Mouse (Mus musculus): ENCODE data around the gene Tmem131l. TPM values are rescaled to one million over a fixed set of nuclear protein-coding genes. Genes with fewer than 3 reads are reported as not detected.

Gene Tmem131l
- polyA plus RNA-seq (2014; fragmentation: Illumina TruSeq; extraction: RNeasy Lipid Tissue Mini Kit (QIAGEN cat#74804)): 45.4 TPM

DNA sequence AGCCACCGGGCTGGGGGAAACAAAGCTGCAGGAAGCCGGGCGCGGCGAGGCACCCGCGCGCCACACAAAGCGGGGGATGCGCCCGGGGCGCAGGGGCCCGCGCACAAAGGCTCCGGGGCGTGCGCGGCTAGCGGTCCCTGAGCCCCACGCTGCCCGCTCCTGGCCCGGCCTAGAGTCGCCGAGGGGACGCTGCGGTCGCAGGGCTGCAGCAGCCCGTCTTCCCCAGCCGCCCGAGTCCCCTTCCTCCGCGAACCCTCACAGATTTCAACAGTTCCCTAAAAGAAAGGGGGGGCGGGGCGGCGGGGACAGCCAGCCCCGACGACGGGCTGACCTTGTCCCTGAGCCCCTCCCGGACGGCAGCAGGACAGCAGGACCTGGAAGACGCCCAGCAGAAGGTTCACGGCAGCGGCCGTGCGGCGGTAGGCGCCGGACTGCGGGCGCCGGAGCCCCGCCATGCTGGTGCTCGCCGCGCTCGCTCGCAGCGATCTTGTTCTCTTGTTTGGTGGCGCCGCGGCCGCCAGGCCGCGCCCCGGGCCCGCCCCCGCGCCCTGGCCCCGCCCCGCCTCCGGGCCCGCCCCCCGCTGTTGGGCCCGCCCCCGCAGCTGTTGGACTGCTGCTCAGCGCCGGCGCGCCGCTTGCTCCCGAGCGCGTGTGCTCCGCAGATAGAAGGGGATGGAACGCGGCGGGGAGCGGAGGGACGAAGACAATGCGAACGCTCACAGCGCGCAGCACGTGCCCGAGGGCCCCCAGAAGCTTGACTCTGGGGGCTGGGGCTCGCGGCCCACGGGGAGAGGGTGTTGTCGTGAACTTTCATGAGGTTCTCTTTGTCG is at the start of gene Tmem131l:
TSS of gene Tmem131l (minus strand) at position 530 of the 830 bp plus-strand sequence.

Other genes starting within 250 kb of the Tmem131l start
- gene Tlr2, start 198.4 kb downstream of the Tmem131l start, polyA plus RNA-seq (2014; fragmentation: Illumina TruSeq; extraction: RNeasy Lipid Tissue Mini Kit (QIAGEN cat#74804)): 5.9 TPM
- gene Mnd1, start 115.6 kb upstream of the Tmem131l start, polyA plus RNA-seq (2014; fragmentation: Illumina TruSeq; extraction: RNeasy Lipid Tissue Mini Kit (QIAGEN cat#74804)): 17.3 TPM
- not detected for gene Gm6525, start 133.9 kb upstream of the Tmem131l start, polyA plus RNA-seq (2014; fragmentation: Illumina TruSeq; extraction: RNeasy Lipid Tissue Mini Kit (QIAGEN cat#74804))

All from ovary, adult 10 weeks (tissue).